Mouse (Mus musculus): ENCODE measurements around the gene Vmn2r50.
"Not testable (repeated sequence)": the region's sequence is repeated elsewhere in the genome, so short reads cannot be mapped to it uniquely, and the experiment has no call there.

Gene Vmn2r50

GRCm38 (mm10) chr7:10053196-10053595 lies at the start of gene Vmn2r50:
Gene Vmn2r50, minus strand, starts transcription at chr7:10053296.
- not testable (repeated sequence) for DNase-seq (ENCODE audit: low read depth, low spot score)

GRCm38 (mm10) chr7:9992157-9992556 lies 60.9 kb downstream of the Vmn2r50 start, which contains the start of gene Vmn2r49:
Gene Vmn2r49, minus strand, starts transcription at chr7:9992257.
- DNase-seq (ENCODE audit: low read depth, low spot score) = not testable (repeated sequence)

All from c-Kit-negative CD71-positive TER-119-positive erythroid progenitor cells, embryonic 14.5 days (primary cell).